16 mouse cellular contexts compared by ENCODE assay signal in the genomic region with DNA sequence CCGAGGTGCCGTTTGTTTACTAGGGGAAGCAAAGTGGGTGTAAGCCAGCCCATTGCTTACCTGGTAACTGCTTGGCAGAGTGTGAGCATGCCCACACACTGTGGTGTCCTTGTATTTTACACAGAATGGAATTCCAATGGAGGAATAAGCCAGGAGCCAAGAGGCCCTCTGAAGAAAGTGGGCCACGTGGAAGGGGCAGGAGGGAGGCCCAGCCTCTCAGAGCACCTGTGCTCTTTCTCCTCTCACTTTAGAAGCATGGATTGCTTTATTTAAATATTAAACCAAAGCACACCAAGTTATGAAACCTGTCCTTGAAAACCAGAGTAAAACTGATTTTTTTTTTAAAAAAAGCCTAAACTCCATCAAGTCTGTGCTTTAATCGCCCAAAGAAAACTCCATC.
DNase-seq lines count a peak whose midpoint lies in the region; ATAC-seq and TF ChIP-seq lines count a peak whose summit lies in the region.
"Had no signal": no experiment of that assay in that cellular context is flagged by ENCODE, and none has a peak within 500 bp of the region (broad histone marks: within the 10 kb centered on the region; RNA-seq: fewer than 3 reads in every experiment).

No protein-coding gene starts in this region.

- no peaks in the 10 kb centered on the region for H3K36me3 ChIP-seq in liver, adult 2 months (ENCODE audit: control insufficient read depth, insufficient read depth, low read length)
- no peaks in the 10 kb centered on the region for H3K36me3 ChIP-seq in lung, embryonic 16.5 days (ENCODE audit: control insufficient read depth, insufficient read depth, low read length)
- H3K36me3 ChIP-seq: embryonic facial prominence, embryonic 10.5 days; heart, embryonic 13.5 days had no signal

- H3K27me3 ChIP-seq in liver, adult 2 months (ENCODE audit: control insufficient read depth, insufficient read depth, low read length) = no peaks in the 10 kb centered on the region
- no peaks in the 10 kb centered on the region for H3K27me3 ChIP-seq in lung, embryonic 16.5 days (ENCODE audit: control insufficient read depth, insufficient read depth, low read depth, low read length)

- 20% methylated on average over 4 of the region's 4 CpGs for WGBS in liver, adult 2 months
- 65% methylated on average over 4 of the region's 4 CpGs for WGBS in lung, embryonic 16.5 days
- WGBS in lung, adult 2 months = 74% methylated on average over 4 of the region's 4 CpGs

- peaks cover 13% of the 10 kb centered on the region for H3K4me1 ChIP-seq in liver, adult 2 months (ENCODE audit: control insufficient read depth, insufficient read depth, low read length)
- peaks cover 4% of the 10 kb centered on the region; the same call in 1 of the 2 replicates for H3K4me1 ChIP-seq in lung, embryonic 16.5 days (replicated peaks; ENCODE audit: control insufficient read depth, insufficient read depth, low read length)
- H3K4me1 ChIP-seq in lung, adult 2 months (ENCODE audit: control insufficient read depth, insufficient read depth, low read length) = no peaks in the 10 kb centered on the region

- no peak overlapping the region for H3K4me2 ChIP-seq in lung, embryonic 16.5 days (ENCODE audit: low read depth, low read length)
- H3K4me2 ChIP-seq: forebrain, embryonic 13.5 days; heart, embryonic 13.5 days had no signal

- no peak for TF ChIP-seq CTCF in liver, adult 2 months (IDR thresholded peaks at IDR 0.05; ENCODE audit: low read depth, low read length)
- TF ChIP-seq CTCF in lung, adult 2 months (IDR thresholded peaks at IDR 0.05; ENCODE audit: insufficient read depth, low read length) = no peak

- no peak for TF ChIP-seq POLR2A in liver, adult 2 months (IDR thresholded peaks at IDR 0.05; ENCODE audit: extremely low read depth, insufficient read depth, low read length)
- no peak for TF ChIP-seq POLR2A in lung, adult 2 months (IDR thresholded peaks at IDR 0.05; ENCODE audit: borderline replicate concordance, extremely low read depth, low read depth, low read length)

- no peaks in the 10 kb centered on the region for H3K9me3 ChIP-seq in lung, embryonic 16.5 days (ENCODE audit: control insufficient read depth, low read length)
- H3K9me3 ChIP-seq: embryonic facial prominence, embryonic 10.5 days; forebrain, embryonic 13.5 days; heart, embryonic 13.5 days had no signal

- H3K27ac ChIP-seq in liver, adult 2 months (replicated peaks; ENCODE audit: insufficient read depth, low read depth, low read length) = peak overlapping the region; percentile 8; the same call in 1 of the 2 replicates
- H3K27ac ChIP-seq in lung, embryonic 16.5 days (ENCODE audit: low read length) = peak overlapping the region; percentile 40; the same call in 1 of the 2 replicates
- H3K27ac ChIP-seq: embryonic facial prominence, embryonic 10.5 days; forebrain, embryonic 13.5 days had no signal

- H3K79me2 ChIP-seq in liver, adult 2 months (ENCODE audit: control insufficient read depth, insufficient read depth, low read length) = no peaks in the 10 kb centered on the region

- no peak overlapping the region for H3K4me3 ChIP-seq in liver, adult 2 months (ENCODE audit: insufficient read depth, low read depth, low read length)
- no peak overlapping the region for H3K4me3 ChIP-seq in lung, embryonic 16.5 days (ENCODE audit: low read length)
- H3K4me3 ChIP-seq in lung, adult 2 months (replicated peaks; ENCODE audit: extremely low read depth, low read depth, low read length) = no peak overlapping the region
- H3K4me3 ChIP-seq: embryonic facial prominence, embryonic 10.5 days; forebrain, embryonic 13.5 days; heart, embryonic 13.5 days had no signal

- peak; percentile 60 for DNase-seq in liver, adult 2 months (ENCODE audit: extremely low read depth, low read depth, low spot score)
- no peak for DNase-seq in liver
- DNase-seq in lung, adult 2 months = no peak
- peak; percentile 14 for DNase-seq in lung, postnatal 25 days (ENCODE audit: low spot score)
- no peak for DNase-seq in layer of hippocampus, postnatal 10 days (ENCODE audit: low spot score in 2 of 2)
- DNase-seq: adrenal gland, adult 2 months; adrenal gland, postnatal 25 days; cerebellum, adult 18-20 months; cerebellum, adult 9-11 months; forebrain, postnatal 0 days; gastrocnemius, postnatal 14 days; heart, postnatal 36 days had no signal

- H3K9ac ChIP-seq in liver, adult 2 months (ENCODE audit: low read depth, low read length) = no peak overlapping the region
- no peak overlapping the region for H3K9ac ChIP-seq in lung, embryonic 16.5 days (ENCODE audit: low read length)
- H3K9ac ChIP-seq: forebrain, embryonic 13.5 days; forebrain, postnatal 0 days; heart, embryonic 13.5 days had no signal

- ATAC-seq in lung, embryonic 16.5 days (ENCODE audit: low read depth) = peak; percentile 78; the same call in 1 of the 2 replicates
- ATAC-seq: forebrain, embryonic 13.5 days; forebrain, postnatal 0 days had no signal

Comparison
In these comparisons a context has a peak if more than half of its experiments do, and no peak if none do; other contexts are left out.
1. DNase-seq: peak in liver, adult 2 months (single experiment) and lung, postnatal 25 days (single experiment); none in liver (single experiment), lung, adult 2 months (single experiment) and layer of hippocampus, postnatal 10 days (0 of 2).